Mouse (Mus musculus): ENCODE data around the gene Meiob. TPM values are rescaled to one million over a fixed set of nuclear protein-coding genes. Genes with fewer than 3 reads are reported as not detected.

The Meiob gene
- polyA plus RNA-seq, 1 experiment from 2014 or later = not detected

- ATAC-seq (ENCODE audit: low FRiP score) (no peak), DNase-seq (ENCODE audit: low spot score) (no peak)
- WGBS = 60% methylated on average over 9 of the region's 9 CpGs
- Histone ChIP-seq H3K36me3 (replicated peaks; ENCODE audit: control insufficient read depth, insufficient read depth) (no peaks in the 10 kb centered on the region), H3K9ac (no peak overlapping the region), H3K4me1 (replicated peaks; ENCODE audit: control insufficient read depth, insufficient read depth, low read length) (peaks cover 13% of the 10 kb centered on the region), H3K4me3 (replicated peaks; ENCODE audit: low read length) (no peak overlapping the region), H3K4me2 (replicated peaks) (no peak overlapping the region), H3K27me3 (ENCODE audit: control insufficient read depth, insufficient read depth, low read length) (peaks cover 5% of the 10 kb centered on the region), H3K27ac (no peak overlapping the region), H3K9me3 (ENCODE audit: control insufficient read depth, low read length) (no peaks in the 10 kb centered on the region)
These were observed 40.4 kb downstream of the Meiob start for GRCm38 (mm10) chr17:24844525-24844924.

- Histone ChIP-seq H3K27me3 (ENCODE audit: control insufficient read depth, insufficient read depth, low read length) (no peaks in the 10 kb centered on the region; the same call in 1 of the 2 replicates), H3K4me3 (replicated peaks; ENCODE audit: low read length) (no peak overlapping the region), H3K4me1 (replicated peaks; ENCODE audit: control insufficient read depth, insufficient read depth, low read length) (peaks cover 20% of the 10 kb centered on the region), H3K9me3 (ENCODE audit: control insufficient read depth, low read length) (no peaks in the 10 kb centered on the region), H3K27ac (no peak overlapping the region), H3K36me3 (replicated peaks; ENCODE audit: control insufficient read depth, insufficient read depth) (no peaks in the 10 kb centered on the region), H3K4me2 (replicated peaks) (no peak overlapping the region), H3K9ac (no peak overlapping the region)
- WGBS = 98% methylated on average over 1 of the region's 1 CpGs
- no peak for ATAC-seq (ENCODE audit: low FRiP score)
- DNase-seq (ENCODE audit: low spot score) = no peak
These were observed 43.3 kb downstream of the Meiob start for GRCm38 (mm10) chr17:24847386-24847785.

- DNase-seq (ENCODE audit: low spot score) (no peak), ATAC-seq (ENCODE audit: low FRiP score) (no peak)
- H3K4me2 ChIP-seq (replicated peaks) = peak overlapping the region; percentile 94
- H3K27me3 ChIP-seq (ENCODE audit: control insufficient read depth, insufficient read depth, low read length) = no peaks in the 10 kb centered on the region
- peaks cover 20% of the 10 kb centered on the region for H3K4me1 ChIP-seq (replicated peaks; ENCODE audit: control insufficient read depth, insufficient read depth, low read length)
- H3K27ac ChIP-seq = no peak overlapping the region
- 0 out of 2 replicates have a peak overlapping the region, but pooled peaks have one; percentile 81 for H3K9ac ChIP-seq
- H3K36me3 ChIP-seq (replicated peaks; ENCODE audit: control insufficient read depth, insufficient read depth) = peaks cover 10% of the 10 kb centered on the region
- H3K4me3 ChIP-seq (replicated peaks; ENCODE audit: low read length) = peak overlapping the region; percentile 63
- H3K9me3 ChIP-seq (ENCODE audit: control insufficient read depth, low read length) = no peaks in the 10 kb centered on the region
These were observed 44.5 kb downstream of the Meiob start for GRCm38 (mm10) chr17:24848600-24849031.

GRCm38 (mm10) chr17:24849733-24850064 lies 45.6 kb downstream of the Meiob start:
- WGBS = under 1% methylated on average over 21 of the region's 21 CpGs
- peak; percentile 59; the same call in 1 of the 2 replicates for ATAC-seq (ENCODE audit: low FRiP score)

GRCm38 (mm10) chr17:24850065-24850772 lies 46.1 kb downstream of the Meiob start, which contains the start of gene Fahd1:
Gene Fahd1, minus strand, starts transcription at chr17:24850364.
- no peaks in the 10 kb centered on the region for H3K9me3 ChIP-seq (ENCODE audit: control insufficient read depth, low read length)
- peak within 1 kb of the TSS; percentile 81 for H3K9ac ChIP-seq
- DNase-seq (ENCODE audit: low spot score) (peak; percentile 93), ATAC-seq (ENCODE audit: low FRiP score) (peak; percentile 100)
- peak within 1 kb of the TSS; percentile 63 for H3K4me3 ChIP-seq (replicated peaks; ENCODE audit: low read length)
- peaks cover 25% of the 10 kb centered on the region for H3K36me3 ChIP-seq (replicated peaks; ENCODE audit: control insufficient read depth, insufficient read depth)
- peaks cover 20% of the 10 kb centered on the region for H3K4me1 ChIP-seq (replicated peaks; ENCODE audit: control insufficient read depth, insufficient read depth, low read length)
- peak within 1 kb of the TSS; percentile 94 for H3K4me2 ChIP-seq (replicated peaks)
- H3K27ac ChIP-seq = peak within 1 kb of the TSS; percentile 93
- 0% methylated on average over 58 of the region's 58 CpGs for WGBS
- no peaks in the 10 kb centered on the region for H3K27me3 ChIP-seq (ENCODE audit: control insufficient read depth, insufficient read depth, low read length)

More at GRCm38 (mm10) chr17:24849733-24850064, 45.6 kb downstream of the Meiob start:
- Histone ChIP-seq H3K9me3 (ENCODE audit: control insufficient read depth, low read length) (no peaks in the 10 kb centered on the region), H3K4me3 (replicated peaks; ENCODE audit: low read length) (peak overlapping the region; percentile 63), H3K27me3 (ENCODE audit: control insufficient read depth, insufficient read depth, low read length) (no peaks in the 10 kb centered on the region), H3K36me3 (replicated peaks; ENCODE audit: control insufficient read depth, insufficient read depth) (peaks cover 21% of the 10 kb centered on the region), H3K9ac (peak overlapping the region; percentile 81), H3K4me1 (replicated peaks; ENCODE audit: control insufficient read depth, insufficient read depth, low read length) (peaks cover 20% of the 10 kb centered on the region), H3K27ac (peak overlapping the region; percentile 93), H3K4me2 (replicated peaks) (peak overlapping the region; percentile 94)
- DNase-seq (ENCODE audit: low spot score) = no peak

GRCm38 (mm10) chr17:24850773-24851127 lies 46.7 kb downstream of the Meiob start:
- peak overlapping the region; percentile 94 for H3K4me2 ChIP-seq (replicated peaks)
- WGBS = 1% methylated on average over 20 of the region's 20 CpGs
- ATAC-seq (ENCODE audit: low FRiP score) = no peak

GRCm38 (mm10) chr17:24851381-24852125 lies 47.5 kb downstream of the Meiob start:
- 83% methylated on average over 10 of the region's 10 CpGs for WGBS
- no peak for ATAC-seq (ENCODE audit: low FRiP score)
- Histone ChIP-seq H3K4me2 (replicated peaks) (peak overlapping the region; percentile 94), H3K27me3 (ENCODE audit: control insufficient read depth, insufficient read depth, low read length) (no peaks in the 10 kb centered on the region), H3K36me3 (replicated peaks; ENCODE audit: control insufficient read depth, insufficient read depth) (peaks cover 30% of the 10 kb centered on the region), H3K9me3 (ENCODE audit: control insufficient read depth, low read length) (no peaks in the 10 kb centered on the region), H3K4me3 (replicated peaks; ENCODE audit: low read length) (peak overlapping the region; percentile 63), H3K9ac (peak overlapping the region; percentile 60), H3K4me1 (replicated peaks; ENCODE audit: control insufficient read depth, insufficient read depth, low read length) (peaks cover 20% of the 10 kb centered on the region), H3K27ac (no peak overlapping the region)
- no peak for DNase-seq (ENCODE audit: low spot score)

More at GRCm38 (mm10) chr17:24850773-24851127, 46.7 kb downstream of the Meiob start:
- no peaks in the 10 kb centered on the region for H3K27me3 ChIP-seq (ENCODE audit: control insufficient read depth, insufficient read depth, low read length)
- peaks cover 20% of the 10 kb centered on the region for H3K4me1 ChIP-seq (replicated peaks; ENCODE audit: control insufficient read depth, insufficient read depth, low read length)
- no peaks in the 10 kb centered on the region for H3K9me3 ChIP-seq (ENCODE audit: control insufficient read depth, low read length)
- peak overlapping the region; percentile 63 for H3K4me3 ChIP-seq (replicated peaks; ENCODE audit: low read length)
- peak overlapping the region; percentile 3; the same call in 1 of the 2 replicates for H3K27ac ChIP-seq
- H3K36me3 ChIP-seq (replicated peaks; ENCODE audit: control insufficient read depth, insufficient read depth) = peaks cover 28% of the 10 kb centered on the region
- DNase-seq (ENCODE audit: low spot score) = no peak
- peak overlapping the region; percentile 60 for H3K9ac ChIP-seq

- peaks cover 43% of the 10 kb centered on the region for H3K36me3 ChIP-seq (replicated peaks; ENCODE audit: control insufficient read depth, insufficient read depth)
These were observed 51.9 kb downstream of the Meiob start for GRCm38 (mm10) chr17:24855838-24856464.

GRCm38 (mm10) chr17:24856589-24856988 lies 52.5 kb downstream of the Meiob start:
- no peak overlapping the region for H3K27ac ChIP-seq
- no peaks in the 10 kb centered on the region for H3K4me1 ChIP-seq (replicated peaks; ENCODE audit: control insufficient read depth, insufficient read depth, low read length)
- no peak overlapping the region for H3K4me3 ChIP-seq (replicated peaks; ENCODE audit: low read length)
- H3K9me3 ChIP-seq (ENCODE audit: control insufficient read depth, low read length) = no peaks in the 10 kb centered on the region
- ATAC-seq (ENCODE audit: low FRiP score) = no peak
- no peaks in the 10 kb centered on the region for H3K27me3 ChIP-seq (ENCODE audit: control insufficient read depth, insufficient read depth, low read length)
- H3K9ac ChIP-seq = no peak overlapping the region
- WGBS = 89% methylated on average over 13 of the region's 13 CpGs
- no peak overlapping the region for H3K4me2 ChIP-seq (replicated peaks)
- H3K36me3 ChIP-seq (replicated peaks; ENCODE audit: control insufficient read depth, insufficient read depth) = peaks cover 50% of the 10 kb centered on the region
- DNase-seq (ENCODE audit: low spot score) = no peak

More at GRCm38 (mm10) chr17:24855838-24856464, 51.9 kb downstream of the Meiob start:
- H3K4me2 ChIP-seq (replicated peaks) = no peak overlapping the region
- H3K27ac ChIP-seq = no peak overlapping the region
- H3K4me1 ChIP-seq (replicated peaks; ENCODE audit: control insufficient read depth, insufficient read depth, low read length) = peaks cover 4% of the 10 kb centered on the region; the same call in 1 of the 2 replicates
- H3K4me3 ChIP-seq (replicated peaks; ENCODE audit: low read length) = no peak overlapping the region
- DNase-seq (ENCODE audit: low spot score) (no peak), ATAC-seq (ENCODE audit: low FRiP score) (no peak)
- no peaks in the 10 kb centered on the region for H3K9me3 ChIP-seq (ENCODE audit: control insufficient read depth, low read length)
- WGBS = 83% methylated on average over 3 of the region's 3 CpGs
- H3K27me3 ChIP-seq (ENCODE audit: control insufficient read depth, insufficient read depth, low read length) = no peaks in the 10 kb centered on the region
- H3K9ac ChIP-seq = no peak overlapping the region
